Mouse (Mus musculus) neural tube, embryonic 10.5 days (tissue): ENCODE data around the gene Mmp11.
"Not testable (repeated sequence)": the region's sequence is repeated elsewhere in the genome, so short reads cannot be mapped to it uniquely, and the experiment has no call there.

Source experiments
- DNase-seq: peaks from one replicate; pipeline ENCODE4 v3.0.0-alpha.2; 2017; ENCODE audit warnings: low spot score; ENCODE audit errors: extremely low spot score

Gene Mmp11

DNA sequence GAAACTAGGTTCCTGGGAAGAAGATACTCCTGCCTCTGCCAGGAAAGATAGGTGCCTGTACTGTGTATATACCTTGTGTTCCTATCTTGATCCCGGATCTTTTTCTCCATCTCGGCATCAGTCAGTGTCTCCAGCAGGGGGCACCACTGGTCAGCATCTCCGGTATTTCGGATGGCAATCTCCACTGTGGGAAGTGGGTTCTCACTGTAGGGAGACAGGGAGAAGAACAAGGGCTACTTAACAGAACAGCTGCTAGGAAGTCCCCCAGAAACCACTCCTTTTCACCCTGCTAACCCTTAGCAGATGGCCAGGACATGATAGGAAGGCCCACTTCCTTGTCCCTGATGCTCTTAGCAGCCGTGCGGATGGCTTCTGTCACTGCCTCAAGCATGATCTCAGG, 38.9 kb downstream of the Mmp11 start:
- peak; percentile 80 for DNase-seq

DNA sequence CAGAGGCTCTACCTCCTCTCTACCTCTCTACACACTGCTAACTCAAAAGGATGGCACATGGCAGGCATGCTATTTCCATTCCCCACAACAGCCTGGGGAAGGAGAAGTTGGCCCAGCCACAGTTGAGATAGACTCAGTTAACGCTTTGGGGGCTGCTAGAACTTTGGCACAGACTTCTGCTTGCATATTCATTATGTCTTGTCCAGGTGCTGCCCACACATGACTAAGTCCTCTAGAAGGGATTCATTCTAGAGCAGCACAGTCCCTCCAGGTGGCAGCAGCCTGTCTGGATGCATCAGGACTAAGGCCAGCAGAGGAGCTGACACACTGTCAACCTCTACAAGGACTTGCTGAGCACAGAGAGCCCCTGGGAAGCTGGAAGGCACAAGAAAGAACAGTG, 40.1 kb downstream of the Mmp11 start:
- DNase-seq = no peak

DNA sequence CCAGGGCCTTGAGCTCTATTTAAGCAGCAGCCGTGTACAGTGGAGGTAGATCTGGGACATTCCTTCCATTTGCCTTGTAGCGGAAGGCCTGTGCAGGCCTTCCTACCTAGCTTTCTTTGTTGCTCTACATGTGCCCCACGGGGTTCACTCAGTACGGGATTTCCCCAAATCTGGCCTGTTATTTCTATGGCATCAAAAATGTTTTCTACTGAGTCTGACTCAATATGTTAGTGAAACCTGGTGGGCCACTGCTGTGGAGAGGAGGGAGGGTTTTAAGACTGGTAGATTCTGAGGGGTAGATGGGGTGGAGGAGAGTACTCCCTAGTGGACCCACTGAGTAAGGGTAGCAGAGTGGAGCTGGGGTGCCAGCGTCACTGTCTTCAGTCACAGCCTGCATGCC, 40.6 kb downstream of the Mmp11 start:
- DNase-seq = no peak

DNA sequence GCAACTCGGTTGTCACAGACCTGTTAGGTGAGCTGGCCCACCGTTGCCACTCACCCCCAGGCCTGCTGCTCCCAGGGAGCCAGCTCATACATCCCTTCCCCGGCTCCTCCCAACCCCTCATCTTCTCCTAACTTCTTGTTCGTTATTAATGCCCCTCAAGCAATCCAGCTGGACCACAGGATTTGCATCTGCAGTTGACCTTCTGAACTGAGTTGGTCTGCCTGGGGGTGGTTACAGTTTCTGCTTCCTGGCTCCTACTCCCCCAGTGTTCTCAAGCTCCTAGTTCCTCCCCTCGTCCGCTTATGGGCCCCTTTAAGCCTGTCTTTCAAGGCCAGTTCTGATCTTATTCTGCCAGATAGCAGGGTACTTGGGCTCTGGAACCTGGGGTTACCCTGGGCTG, 41.7 kb downstream of the Mmp11 start:
- DNase-seq = no peak

DNA sequence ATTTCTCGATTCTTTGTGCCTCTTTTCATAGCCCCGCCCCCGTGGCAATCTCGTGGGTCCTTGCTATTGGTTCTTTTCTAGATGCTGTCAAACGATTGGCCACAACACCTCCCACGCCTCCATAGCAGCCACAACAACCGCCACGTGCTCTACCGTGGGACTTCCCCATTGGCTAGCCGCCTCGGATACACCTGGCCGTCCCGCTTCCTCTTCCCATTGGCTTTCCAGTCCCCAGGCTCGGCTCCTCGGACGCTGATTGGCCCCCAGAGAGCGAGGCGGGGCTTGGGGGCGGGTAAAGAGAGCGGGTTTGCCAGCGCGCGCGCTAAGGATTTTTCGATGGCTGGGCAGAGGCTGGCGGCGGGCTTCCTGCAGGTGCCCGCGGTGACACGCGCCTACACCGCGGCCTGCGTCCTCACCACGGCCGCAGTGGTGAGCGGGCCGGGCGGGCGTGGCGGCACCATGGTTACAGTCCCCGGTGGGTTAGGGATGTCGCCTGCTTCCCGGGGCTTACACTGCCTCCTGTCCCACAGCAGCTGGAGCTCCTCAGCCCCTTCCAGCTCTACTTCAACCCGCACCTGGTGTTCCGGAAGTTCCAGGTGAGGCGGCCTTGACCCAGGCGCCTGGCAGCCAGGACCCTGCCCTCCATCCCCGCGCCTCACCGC, 43.1 kb downstream of the Mmp11 start, which contains the start of gene Derl3:
Gene Derl3, plus strand, starts transcription at position 325 of the 662 bp plus-strand sequence.
- peak; percentile 94 for DNase-seq

DNA sequence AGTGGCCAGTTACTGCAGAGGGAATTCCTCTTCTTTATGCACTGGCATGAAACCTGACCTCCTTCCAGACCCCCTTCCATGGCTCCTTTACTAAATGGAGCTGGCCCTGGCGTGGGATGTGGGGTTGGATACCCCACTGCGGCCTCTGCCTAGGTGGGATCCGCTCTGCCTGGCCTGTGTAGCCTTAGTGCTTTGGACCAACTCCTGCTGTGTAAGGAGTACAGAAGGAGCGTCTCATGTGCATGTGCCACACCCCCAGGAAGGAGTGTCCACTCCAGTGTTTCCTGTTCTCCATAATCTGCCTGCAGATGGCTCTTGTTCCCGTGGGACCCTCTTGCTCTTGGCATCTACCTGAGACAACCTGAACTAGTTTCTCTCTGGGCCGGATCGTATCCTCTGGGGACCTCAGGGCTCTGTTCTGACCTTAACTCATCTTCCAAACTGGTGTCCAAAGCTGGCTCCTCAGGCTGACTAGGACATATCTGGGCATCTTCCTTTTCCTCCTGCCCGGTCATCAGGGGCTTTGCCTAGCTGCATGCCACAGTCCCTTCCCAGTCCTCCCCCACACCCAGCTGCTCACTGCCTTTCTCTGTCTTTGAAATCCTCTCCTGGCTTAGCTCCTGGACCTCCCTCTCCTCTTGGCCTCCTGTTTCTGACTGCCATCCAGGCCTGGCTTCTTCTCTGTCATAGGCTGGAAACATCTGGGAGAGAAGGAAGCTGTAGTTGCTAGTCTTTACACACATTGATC, 46.7 kb downstream of the Mmp11 start:
- no peak for DNase-seq

DNA sequence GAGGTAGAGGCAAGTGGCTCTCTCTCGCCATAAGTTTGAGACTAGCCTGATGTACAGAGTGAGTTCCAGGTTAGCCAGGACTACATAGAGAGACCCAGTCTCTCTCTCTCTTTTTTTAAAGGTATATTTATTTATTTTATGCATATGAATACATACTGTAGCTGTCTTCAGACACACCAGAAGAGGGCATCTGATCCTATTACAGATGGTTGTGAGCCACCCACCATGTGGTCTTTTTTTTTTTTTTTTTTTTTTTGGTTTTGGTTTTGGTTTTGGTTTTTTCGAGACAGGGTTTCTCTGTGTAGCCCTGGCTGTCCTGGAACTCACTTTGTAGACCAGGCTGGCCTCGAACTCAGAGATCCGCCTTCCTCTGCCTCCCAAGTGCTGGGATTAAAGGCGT, 48.8 kb downstream of the Mmp11 start:
- DNase-seq = not testable (repeated sequence)

DNA sequence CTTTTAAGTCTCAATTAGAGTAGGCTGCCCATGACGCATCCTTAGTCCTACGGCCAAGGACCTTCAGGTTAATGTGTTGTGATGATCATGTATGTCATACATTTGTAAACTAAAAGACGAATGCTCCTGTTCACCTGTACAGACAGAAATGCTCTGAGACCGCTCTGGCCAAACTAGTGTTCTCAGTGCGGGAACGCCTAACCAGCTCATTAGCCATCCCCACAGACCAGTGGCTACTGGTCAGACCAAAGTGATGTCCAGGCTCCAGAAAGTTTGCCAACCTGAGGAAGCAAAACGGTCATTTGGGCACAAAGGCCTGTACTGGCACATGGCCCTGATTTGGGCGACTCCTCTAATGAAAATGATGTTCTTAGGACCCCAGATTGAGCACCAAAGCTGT, 51.6 kb downstream of the Mmp11 start:
- DNase-seq = no peak

DNA sequence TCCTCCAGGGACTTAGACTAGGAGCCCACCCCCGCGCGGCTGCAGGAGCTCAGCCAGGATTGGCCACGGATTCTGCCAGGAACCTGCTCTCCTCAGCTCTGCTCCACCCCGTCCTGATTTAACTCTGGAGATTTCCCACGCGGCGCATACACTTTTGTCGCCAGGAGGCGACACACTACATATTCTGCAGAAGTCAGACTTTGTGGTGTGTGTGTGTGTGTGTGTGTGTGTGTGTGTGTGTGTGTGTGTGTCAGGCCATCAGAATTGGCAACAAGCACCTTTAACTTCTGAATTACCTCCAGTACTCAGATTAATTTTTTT, 53.1 kb downstream of the Mmp11 start:
- peak; percentile 62 for DNase-seq

DNA sequence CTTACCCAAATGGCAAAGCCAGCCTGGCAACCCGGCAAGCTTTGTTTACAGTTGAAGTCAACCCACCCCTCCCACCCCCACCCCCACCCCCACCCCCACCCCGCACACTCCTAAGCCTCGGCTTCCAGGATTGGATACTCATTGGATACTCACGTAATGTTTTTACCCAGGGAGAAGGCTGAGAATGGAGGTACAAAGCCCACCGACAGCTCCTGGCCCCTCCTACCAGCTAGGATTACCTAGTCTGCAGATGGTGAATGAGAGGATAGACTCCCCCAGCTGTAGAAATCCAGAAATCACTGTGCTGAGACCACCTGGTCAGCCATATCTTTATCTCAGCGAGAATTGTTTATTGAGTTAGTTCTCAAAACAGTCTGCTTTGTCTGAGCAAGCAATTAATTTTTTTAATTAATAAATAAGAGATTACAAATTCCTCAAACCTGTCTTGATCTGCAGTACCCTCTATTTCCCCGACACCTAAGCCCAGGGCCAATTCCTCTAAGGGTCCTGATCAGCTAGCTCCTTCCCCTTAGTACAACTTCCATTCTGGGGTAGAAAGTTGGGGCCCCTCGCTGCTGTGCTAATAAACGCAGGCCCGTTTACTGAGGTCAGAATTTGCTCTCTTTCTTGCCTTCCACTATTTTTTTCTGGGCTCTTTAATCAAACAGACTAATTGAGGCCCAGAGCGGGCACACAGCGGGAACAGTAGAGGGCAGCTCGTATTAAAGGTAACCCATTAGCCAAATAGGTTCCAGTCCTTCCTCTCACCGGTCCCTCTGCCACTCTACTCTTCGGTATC, 53.7 kb downstream of the Mmp11 start:
- DNase-seq = no peak

DNA sequence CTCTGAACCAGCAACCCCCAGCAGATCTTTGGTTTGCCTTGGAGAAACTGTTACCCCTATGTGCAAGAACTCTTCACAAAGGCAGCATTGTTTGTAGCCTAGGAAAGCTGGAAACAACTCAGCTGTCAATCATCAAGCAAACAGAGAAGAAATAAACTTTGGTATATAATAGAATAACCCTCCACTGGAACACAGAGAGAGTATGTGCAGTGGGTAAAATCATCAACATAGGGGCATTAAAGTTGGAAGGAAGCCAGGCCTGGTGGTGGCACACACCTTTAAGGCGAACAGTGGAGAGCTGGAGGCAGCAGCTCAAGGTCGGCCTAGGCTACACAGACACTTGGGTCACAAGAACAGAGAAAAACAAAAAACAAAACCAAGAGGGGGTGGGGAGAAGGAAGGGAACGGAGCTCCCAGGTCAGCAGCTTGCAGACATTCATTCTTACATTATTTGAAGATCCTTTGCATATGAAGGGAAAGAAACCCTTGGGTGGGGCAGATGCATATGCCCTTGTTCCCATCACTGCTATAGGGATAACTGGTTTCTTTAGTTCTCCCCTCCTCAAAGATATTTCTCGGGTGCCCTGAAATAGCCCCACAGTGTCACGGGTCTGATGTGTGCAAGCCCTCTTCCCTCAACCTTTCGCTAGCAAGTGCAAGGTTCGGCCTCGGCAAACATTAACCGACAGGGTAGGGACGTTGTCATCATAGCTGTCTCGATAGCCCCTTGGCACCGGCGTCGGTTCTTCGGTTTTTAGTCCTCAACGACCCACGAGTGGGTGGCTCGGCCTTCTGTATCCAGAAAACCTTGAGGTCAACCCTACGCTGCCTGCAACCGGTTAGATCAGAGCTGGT, 54.5 kb downstream of the Mmp11 start:
- DNase-seq = no peak

DNA sequence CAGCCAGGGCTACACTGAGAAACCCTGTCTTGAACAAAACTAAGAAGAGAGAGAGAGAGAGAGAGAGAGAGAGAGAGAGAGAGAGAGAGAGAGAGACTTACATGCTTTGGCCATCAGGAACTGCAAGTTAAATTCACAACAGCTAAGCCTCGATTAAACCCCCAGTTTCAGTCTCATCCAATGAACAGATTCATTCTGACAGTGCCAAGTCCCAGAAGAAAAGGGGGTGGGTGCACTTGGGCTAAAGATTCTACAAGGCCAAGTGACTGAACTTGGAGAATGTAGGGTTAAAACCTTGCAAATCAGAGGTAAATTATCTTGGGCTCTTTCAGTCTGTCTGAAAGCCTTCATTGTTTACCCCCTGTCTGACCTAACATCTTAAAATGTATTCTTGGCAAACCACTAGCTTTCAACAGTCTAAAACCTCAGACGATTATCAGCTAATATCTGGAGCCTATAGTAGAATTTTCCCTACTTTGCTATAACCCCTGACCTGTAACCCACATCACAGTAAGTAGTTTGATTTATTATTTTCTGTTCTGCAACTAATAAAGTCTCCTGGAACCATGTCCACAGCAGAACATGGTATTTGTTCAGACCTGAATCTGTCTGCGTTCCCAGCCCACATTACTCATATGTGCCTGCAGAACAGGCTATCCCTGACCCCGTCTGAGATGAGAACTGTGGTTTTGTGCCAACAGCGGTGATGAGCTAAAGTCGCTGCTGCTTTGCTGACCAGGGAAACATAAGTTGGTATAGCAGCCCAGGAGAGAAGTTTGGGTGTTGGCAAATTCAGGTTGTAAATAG, 55.3 kb downstream of the Mmp11 start:
- no peak for DNase-seq

DNA sequence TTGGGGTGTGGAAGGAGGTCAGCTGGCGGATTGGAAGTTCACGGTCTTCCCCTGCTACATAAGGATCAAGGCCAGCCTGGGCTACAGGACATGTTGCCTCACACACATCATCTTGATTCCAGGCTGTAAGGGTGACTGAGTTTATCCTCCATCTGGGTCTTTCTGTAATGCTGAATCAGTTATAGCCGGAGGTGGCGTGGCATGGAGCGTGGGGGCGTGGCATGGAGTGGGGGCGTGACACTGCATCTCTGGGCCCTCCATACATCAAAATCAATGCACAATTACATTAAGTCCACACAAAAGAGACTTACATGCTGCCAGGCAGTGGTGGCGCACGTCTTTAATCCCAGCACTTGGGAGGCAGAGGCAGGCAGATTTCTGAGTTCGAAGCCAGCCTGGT, 55.9 kb downstream of the Mmp11 start:
- no peak for DNase-seq

DNA sequence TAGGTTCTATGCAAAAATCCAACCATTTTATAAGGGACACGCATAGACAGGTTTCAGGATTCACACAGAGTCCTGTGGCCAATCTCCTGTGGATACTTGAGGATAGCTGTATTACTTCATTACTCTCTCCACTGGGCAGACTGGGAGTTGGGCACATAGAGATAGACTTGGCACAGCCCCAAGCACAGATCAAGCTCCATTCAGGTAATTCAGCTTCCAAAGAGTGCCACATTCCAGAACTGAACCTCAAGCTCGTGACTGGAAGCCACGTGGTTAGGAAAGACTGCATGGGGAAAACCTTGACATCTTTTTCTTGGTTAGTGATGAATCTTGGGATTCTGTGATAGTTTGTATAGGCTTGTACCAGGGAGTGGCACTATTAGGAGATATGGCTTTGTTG, 57.5 kb downstream of the Mmp11 start:
- DNase-seq = no peak

DNA sequence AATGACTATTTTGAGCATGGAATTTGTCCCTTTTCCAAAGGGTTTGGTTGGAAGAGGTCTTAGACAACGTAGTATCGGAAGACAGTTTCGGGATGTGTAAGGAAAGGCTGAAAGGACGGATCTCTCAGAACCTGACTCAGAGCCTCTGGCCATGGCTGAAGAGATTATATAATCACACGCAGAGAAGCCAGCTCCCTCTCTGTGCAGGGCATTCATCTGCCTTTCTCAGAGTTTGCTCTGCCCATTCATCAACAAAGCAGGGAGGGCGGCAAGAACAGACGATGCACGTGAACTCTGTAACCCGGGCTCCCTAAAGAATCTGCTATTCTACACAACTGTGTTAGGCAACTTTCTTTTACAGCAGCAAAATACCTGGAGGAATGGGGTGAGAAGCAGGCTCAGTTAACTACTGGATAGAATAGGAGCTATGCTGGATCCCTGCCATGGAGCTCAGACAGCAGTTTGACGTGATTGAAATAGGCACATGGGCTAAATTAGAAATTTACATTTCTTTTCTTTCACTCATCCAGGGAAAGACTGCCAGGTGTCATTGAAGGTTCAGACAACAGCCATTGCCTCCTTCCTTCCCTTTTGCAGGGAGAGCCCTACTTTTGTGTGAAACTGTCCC, 62.6 kb downstream of the Mmp11 start:
- DNase-seq = no peak
